Mouse (Mus musculus) hindbrain, postnatal 0 days (tissue): Measurements from ENCODE around the gene Dclre1a. TPM values are rescaled to one million over a fixed set of nuclear protein-coding genes. Genes with fewer than 3 reads are reported as not detected.

Source experiments
- ATAC-seq: fragments of 200-750 bp; cut with Nextera tagmentation; 2 replicates; pipeline ENCODE4 v1.8.0; 2017; ENCODE audit warnings: mild to moderate bottlenecking, moderate TSS enrichment, moderate library complexity
- DNase-seq: peaks from one replicate; pipeline ENCODE4 v3.0.0-alpha.2; 2015; ENCODE audit warnings: low spot score
- H3K27ac ChIP-seq: fragments of 300-500 bp; sonication (generic); 2 replicates; pipeline ENCODE4 v1.5.1; 2014; ENCODE audit warnings: mild to moderate bottlenecking
- H3K27me3 ChIP-seq: fragments of 300-500 bp; sonication (generic); 2 replicates; pipeline ENCODE4 v1.6.1; 2014; ENCODE audit warnings: low read length, mixed read lengths; ENCODE audit not compliant: insufficient read depth
- H3K36me3 ChIP-seq: fragments of 300-500 bp; sonication (generic); 2 replicates; pipeline ENCODE4 v1.6.1; 2014; ENCODE audit warnings: low read length, mixed read lengths; ENCODE audit not compliant: insufficient read depth
- H3K4me1 ChIP-seq: fragments of 300-500 bp; sonication (generic); 2 replicates; pipeline ENCODE4 v1.6.1; 2014; ENCODE audit warnings: antibody characterized with exemption, low read length, mixed read lengths; ENCODE audit not compliant: insufficient read depth
- H3K4me2 ChIP-seq: fragments of 300-500 bp; sonication (generic); 2 replicates; pipeline ENCODE4 v1.6.1; 2014; ENCODE audit warnings: low read depth, mild to moderate bottlenecking, low read length, moderate library complexity, mixed read lengths
- H3K4me3 ChIP-seq: fragments of 300-500 bp; sonication (generic); 2 replicates; pipeline ENCODE4 v1.5.1; 2014; ENCODE audit warnings: low read length
- H3K9ac ChIP-seq: fragments of 300-500 bp; sonication (generic); replicated peaks from 2 replicates; pipeline ENCODE4 v1.6.1; 2014; ENCODE audit warnings: mild to moderate bottlenecking, low read length, moderate library complexity, mixed read lengths
- H3K9me3 ChIP-seq: fragments of 300-500 bp; sonication (generic); 2 replicates; pipeline ENCODE4 v1.6.1; 2016; ENCODE audit warnings: low read length, mixed read lengths
- CTCF ChIP-seq: IDR thresholded peaks from 2 replicates; pipeline ENCODE4 v1.5.1; 2016; ENCODE audit warnings: antibody characterized with exemption, control low read depth, low read depth
- WGBS: fragments of 180-500 bp; shearing (Covaris S2); extraction: QIAGEN DNeasy Blood & Tissue Kit; methylation state at CpG from one replicate; pipeline ENCODE4 v1.1.7; 2014; 5-methylcytosine and 5-hydroxymethylcytosine counted together
- polyA plus RNA-seq: library from polyadenylated mRNA; unstranded; fragments of >200 nt; fragmentation: Nextera tagmentation; extraction: Ambion mirVana; gene quantifications from 2 replicates; pipeline ENCODE4 v1.2.1, GENCODE M21; 2015
- total RNA-seq: library from RNA; depleted of rRNA; stranded (reverse); fragments of >200 nt; gene quantifications from 2 replicates; pipeline ENCODE4 v1.2.3, GENCODE M21; 2014; rRNA removed

The Dclre1a gene
- total and polyA plus RNA-seq, 2 experiments from 2014 or later, result 6.6 to 12.1 TPM

DNA sequence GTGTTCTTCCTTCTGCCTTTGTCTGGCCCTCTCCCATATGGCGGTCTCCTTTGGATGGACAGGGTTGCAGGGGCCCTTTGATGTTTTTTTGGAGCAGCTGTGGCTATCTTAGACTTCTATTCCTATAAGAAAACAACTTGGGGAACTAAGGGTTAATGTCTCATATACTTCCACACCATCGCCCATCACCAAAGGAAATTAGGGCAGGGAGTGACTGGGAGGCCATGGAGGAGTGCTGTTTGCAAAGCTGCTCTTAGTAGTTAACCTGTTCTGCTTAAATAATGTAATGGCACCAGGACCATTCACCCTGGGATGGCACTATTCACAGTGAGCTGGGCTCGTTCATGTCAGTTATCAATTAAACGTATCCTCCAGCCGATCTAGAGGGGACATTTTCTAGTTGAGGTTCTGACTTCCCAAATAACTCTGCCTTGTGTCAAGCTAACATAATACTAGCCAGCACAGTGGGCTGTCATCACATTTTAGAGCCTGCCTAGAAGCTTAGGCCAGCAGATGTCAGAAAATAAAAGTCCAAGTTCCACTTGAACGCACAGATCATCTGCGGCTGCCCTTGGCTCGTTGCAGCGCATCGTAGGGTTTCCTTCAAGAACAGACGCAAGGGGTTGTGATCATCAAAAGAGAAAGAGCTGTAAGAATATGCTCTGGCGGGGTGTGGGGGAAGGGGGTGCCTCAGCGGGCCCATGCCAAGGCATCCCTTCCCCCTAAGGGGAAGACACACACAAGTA is 63.2 kb downstream of the Dclre1a start:
- peak overlapping the region; percentile 43 for H3K27ac ChIP-seq
- TF ChIP-seq CTCF, result no peak
- no peak overlapping the region for H3K4me3 ChIP-seq
- H3K36me3 ChIP-seq, result no peaks in the 10 kb centered on the region
- ATAC-seq, result peak; percentile 89
- peaks cover 7% of the 10 kb centered on the region; the same call in 1 of the 2 replicates for H3K4me1 ChIP-seq
- H3K27me3 ChIP-seq, result no peaks in the 10 kb centered on the region
- H3K4me2 ChIP-seq, result peak overlapping the region; percentile 31; the same call in 1 of the 2 replicates
- H3K9me3 ChIP-seq, result no peaks in the 10 kb centered on the region
- 29% methylated on average over 13 of the region's 13 CpGs for WGBS
- peak; percentile 71 for DNase-seq
- no peak overlapping the region for H3K9ac ChIP-seq

Other genes starting within 250 kb of the Dclre1a start
- 0.37 and 0.68 TPM in 2 replicates for gene Nrap, start 158.2 kb downstream of the Dclre1a start, total RNA-seq
- 0.30 and 0.37 TPM in 2 replicates for gene Nrap, start 158.2 kb downstream of the Dclre1a start, polyA plus RNA-seq
- 17.6 and 22.4 TPM in 2 replicates for gene Casp7, start 151.1 kb downstream of the Dclre1a start, total RNA-seq
- 28.1 and 28.5 TPM in 2 replicates for gene Casp7, start 151.1 kb downstream of the Dclre1a start, polyA plus RNA-seq
- not detected in 2 replicates for gene Plekhs1, start 86.6 kb downstream of the Dclre1a start, total RNA-seq
- 0.24 and 0.32 TPM in 2 replicates for gene Plekhs1, start 86.6 kb downstream of the Dclre1a start, polyA plus RNA-seq
- 11.5 and 11.7 TPM in 2 replicates for gene Nhlrc2, start within 50 bp of the Dclre1a start, total RNA-seq
- 7.7 and 7.9 TPM in 2 replicates for gene Nhlrc2, start within 50 bp of the Dclre1a start, polyA plus RNA-seq
- gene Adrb1, start 174.0 kb upstream of the Dclre1a start, total RNA-seq, result 3.2 and 7.0 TPM in 2 replicates
- 1.7 and 2.1 TPM in 2 replicates for gene Adrb1, start 174.0 kb upstream of the Dclre1a start, polyA plus RNA-seq